Mouse (Mus musculus) MEL (cell line): ENCODE data around the gene Dhx15.

Experiments
- CTCF ChIP-seq, 3 experiments: IDR thresholded peaks in 2 of 3; conservative IDR thresholded peaks in 1 of 3; 2 replicates each; pipeline ENCODE4 v1.5.1; 2011 to 2012; ENCODE audit warnings: low read length in 3 of 3, low read depth in 2 of 3, mild to moderate bottlenecking in 2 of 3, improper control_type of control experiment in 1 of 3, inconsistent platforms in 1 of 3, mixed read lengths in 1 of 3, moderate library complexity in 1 of 3; ENCODE audit not compliant: control insufficient read depth in 1 of 3, insufficient read depth in 1 of 3, poor library complexity in 1 of 3, severe bottlenecking in 1 of 3
- MAFK ChIP-seq: IDR thresholded peaks from 2 replicates; pipeline ENCODE4 v1.6.1; 2011; ENCODE audit warnings: low read depth, mild to moderate bottlenecking, low read length, improper control_type of control experiment, borderline replicate concordance
- MEF2A ChIP-seq: IDR thresholded peaks from 2 replicates; pipeline ENCODE4 v1.6.1; 2014; ENCODE audit warnings: low read depth, mild to moderate bottlenecking, inconsistent platforms, low read length, improper control_type of control experiment; ENCODE audit not compliant: poor library complexity, insufficient replicate concordance, severe bottlenecking; ENCODE audit errors: extremely low read depth
- POLR2A ChIP-seq, 2 experiments: IDR thresholded peaks; 2 replicates each; pipeline ENCODE4 v1.6.1; 2011 to 2012; ENCODE audit warnings: low read length in 2 of 2, mild to moderate bottlenecking in 2 of 2, control low read depth in 1 of 2, improper control_type of control experiment in 1 of 2, low read depth in 1 of 2, moderate library complexity in 1 of 2; ENCODE audit not compliant: control insufficient read depth in 1 of 2, insufficient read depth in 1 of 2, poor library complexity in 1 of 2

GRCm38 (mm10) chr5:52112191-52112760 lies 78.0 kb downstream of the Dhx15 start:
- TF ChIP-seq CTCF (IDR thresholded peaks at IDR 0.05 in 2 of 3, conservative IDR thresholded peaks at IDR 0.05 in 1 of 3; ENCODE audit: control insufficient read depth in 1 of 3, insufficient read depth in 1 of 3, low read depth in 2 of 3, low read length in 3 of 3, poor library complexity in 1 of 3, severe bottlenecking in 1 of 3) (no peak), MEF2A (no peak), POLR2A (IDR thresholded peaks at IDR 0.05; ENCODE audit: control insufficient read depth in 1 of 2, insufficient read depth in 1 of 2, low read depth in 1 of 2, low read length in 2 of 2, poor library complexity in 1 of 2) (no peak), MAFK (no peak)
